Mouse (Mus musculus) heart, postnatal 25 days (tissue): Measurements from ENCODE around the gene Rps27rt. TPM values are rescaled to one million over a fixed set of nuclear protein-coding genes. Genes with fewer than 3 reads are reported as not detected.

Source experiments
- DNase-seq: peaks from one replicate; pipeline ENCODE4 v3.0.0; 2022; ENCODE audit warnings: low spot score
- intact Hi-C: fragments of 180-260 bp; cut with DNase I; formaldehyde crosslinking; loops from one replicate; pipeline ENCODE4 v1.15.1; 2025
- total RNA-seq, 2 experiments: library from RNA; stranded (reverse); gene quantifications; 2 replicates each; pipeline ENCODE4 v1.2.3; 2021

Gene Rps27rt
- total RNA-seq, 2 experiments from 2014 or later: 15.7 to 22.9 TPM

DNA sequence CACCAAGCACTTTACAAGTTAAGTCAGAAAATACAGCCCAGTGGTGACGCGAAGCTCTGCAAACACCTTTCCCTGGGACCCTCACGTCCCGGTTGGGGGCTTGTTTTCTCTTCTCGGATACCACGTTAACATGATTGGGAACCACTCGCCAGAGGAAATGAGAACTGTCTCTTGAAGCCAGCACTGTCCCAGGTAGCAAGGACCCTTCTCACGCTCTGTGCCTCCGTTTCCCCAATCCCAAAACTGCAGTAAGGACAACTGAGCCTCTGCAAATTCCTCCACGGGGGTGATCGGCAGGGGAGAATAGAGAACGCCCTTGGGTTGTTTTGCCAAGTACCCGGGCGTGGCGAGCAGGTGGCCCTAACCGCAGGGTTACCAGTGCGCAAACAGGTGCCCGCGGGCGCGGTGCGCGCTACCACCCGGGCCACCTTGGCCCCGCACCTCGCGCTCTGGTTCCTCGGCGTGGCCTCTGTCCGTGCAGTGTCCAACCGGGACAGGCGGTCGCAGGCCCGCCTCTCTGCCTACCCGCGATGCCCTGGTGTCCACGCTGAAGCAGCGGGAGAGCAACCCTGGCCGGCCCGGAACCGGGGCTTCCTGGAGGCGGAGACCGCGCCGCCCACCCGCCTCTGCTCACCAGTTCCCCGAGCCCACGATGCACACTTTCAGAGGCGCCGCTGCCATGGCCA lies 49.4 kb downstream of the Rps27rt start:
- DNase-seq: no peak
- intact Hi-C loops: loop anchor here (10.0 kb wide), 1 partner anchor 288 kb away; the partner anchor contains the start of gene Cnot10

DNA sequence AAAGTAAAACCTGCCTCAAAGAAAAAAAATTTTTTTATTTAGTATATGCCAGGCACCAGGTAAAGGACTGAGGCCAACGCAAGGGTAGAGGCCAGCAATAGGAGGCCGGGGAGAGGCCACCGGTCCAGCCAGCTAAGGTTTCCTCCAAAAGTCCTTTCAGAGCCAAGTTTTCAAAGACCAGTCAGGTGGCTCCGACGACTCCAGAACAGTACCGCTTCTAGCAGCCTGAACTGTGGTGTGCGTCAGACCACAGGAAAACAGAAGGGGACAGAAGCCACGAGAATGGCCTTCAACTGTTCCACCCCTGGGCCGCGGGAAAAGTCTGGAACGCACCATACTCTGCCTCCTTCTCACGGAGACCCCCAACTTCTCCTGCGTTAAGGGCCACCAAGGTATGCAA lies 49.9 kb downstream of the Rps27rt start:
- intact Hi-C loops: loop anchor here (10.0 kb wide), 1 partner anchor 288 kb away; the partner anchor contains the start of gene Cnot10
- no peak for DNase-seq

Other genes with a start within 250 kb of the Rps27rt start
- 10 to 100 TPM; 14.0 to 14.1 TPM for gene Cmtm7, start 200.9 kb downstream of the Rps27rt start, total RNA-seq
- 10 to 100 TPM in 1 of 2 experiments, 1 to 10 TPM in 1; 9.9 to 10.1 TPM for gene Cmtm8, start 138.6 kb downstream of the Rps27rt start, total RNA-seq
- 10 to 100 TPM; 42.1 to 45.1 TPM for gene Gpd1l, start 48.8 kb downstream of the Rps27rt start, total RNA-seq
- gene Osbpl10, start 4.2 kb downstream of the Rps27rt start, total RNA-seq: 1 to 10 TPM; 3.4 to 3.5 TPM